Mouse (Mus musculus) c-Kit-positive CD71-negative TER-119-negative erythroid progenitor cells, embryonic 14.5 days (primary cell): ENCODE measurements around the gene Zfp362.

Experiments used
- DNase-seq: peaks from one replicate; pipeline ENCODE4 v3.0.0-alpha.2; 2013; ENCODE audit warnings: low read depth

Zfp362 gene

DNA sequence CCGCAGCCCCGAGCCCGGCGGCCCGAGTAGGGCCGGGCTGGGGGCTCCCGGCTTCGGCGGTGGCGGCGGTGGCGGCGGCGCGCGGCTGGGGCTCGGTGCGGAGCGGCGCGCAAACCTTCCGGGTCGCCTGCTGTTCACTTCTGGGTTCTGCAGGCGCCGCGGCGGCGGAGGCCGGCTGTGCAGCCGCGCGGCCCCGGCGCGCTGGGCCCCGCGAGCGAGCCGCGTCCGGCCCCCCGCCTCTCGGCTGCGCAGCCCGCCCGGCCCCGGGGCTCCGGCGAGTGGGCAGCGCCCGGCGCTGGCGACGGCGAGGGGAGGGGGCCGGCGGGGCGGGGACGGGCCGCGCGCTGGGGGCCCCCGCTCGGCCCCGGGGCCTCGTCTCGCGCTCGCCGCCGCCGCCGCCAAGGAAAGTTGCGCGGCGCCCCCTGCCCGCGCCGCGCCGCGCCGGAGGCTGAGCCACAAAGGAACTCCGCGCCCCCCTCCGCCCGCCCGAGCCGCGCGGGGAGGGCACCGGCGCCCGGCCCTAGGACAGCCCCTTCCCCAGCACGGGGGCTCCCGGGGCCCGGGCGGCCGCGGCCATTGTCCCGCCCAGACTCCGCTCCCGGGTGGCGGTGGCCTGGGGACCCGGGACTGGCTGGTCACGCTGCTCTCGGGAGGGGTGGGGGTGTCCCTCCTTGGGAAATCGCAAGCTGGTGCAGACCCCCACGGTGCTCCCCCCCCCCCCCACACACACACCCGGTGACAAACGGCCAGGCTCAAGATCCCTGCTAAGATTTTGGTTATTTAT, at the start of gene Zfp362:
Zfp362 (minus strand) TSS at position 3 of the 784 bp plus-strand sequence.
- DNase-seq, result no peak

DNA sequence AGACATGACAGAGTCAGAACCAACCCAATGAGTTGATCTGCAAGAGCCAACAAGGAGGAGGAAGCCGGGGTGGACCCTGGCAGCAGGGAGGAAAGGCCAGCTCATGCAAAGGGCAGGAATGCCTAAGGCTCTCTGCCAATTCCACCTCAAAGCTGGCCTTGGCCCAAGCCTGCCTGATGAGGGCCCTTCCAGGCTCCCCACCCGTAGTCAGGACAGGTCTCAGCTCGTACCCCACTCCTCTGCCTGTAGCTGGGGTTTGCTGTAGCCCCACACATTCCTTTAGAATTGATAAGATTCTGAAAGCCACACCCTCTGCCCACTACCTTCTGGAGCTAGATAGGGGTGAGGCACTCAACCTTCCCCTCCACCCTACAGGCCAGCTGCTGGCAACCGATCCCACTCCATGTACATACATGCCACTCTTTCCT, 49.8 kb upstream of the Zfp362 start:
- no peak for DNase-seq

DNA sequence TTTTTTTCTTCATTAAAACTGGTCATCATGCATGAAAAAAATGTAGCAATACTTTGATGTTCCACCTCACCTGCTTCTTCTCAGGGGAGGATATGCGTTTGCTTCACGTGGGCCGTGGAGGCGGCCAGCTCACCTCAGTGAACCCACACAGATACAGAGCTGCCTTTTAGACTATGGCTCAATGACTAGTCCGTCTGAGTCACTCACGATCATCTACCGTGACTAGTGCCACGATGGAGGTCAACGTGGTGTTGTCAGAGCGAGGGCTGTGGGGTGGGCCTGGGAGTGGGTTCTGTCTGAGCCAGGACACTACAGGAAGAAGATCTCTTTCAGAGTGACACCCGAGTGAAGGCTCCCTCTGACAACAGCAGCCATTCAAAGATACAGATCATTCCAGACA, 47.3 kb upstream of the Zfp362 start:
- no peak for DNase-seq

DNA sequence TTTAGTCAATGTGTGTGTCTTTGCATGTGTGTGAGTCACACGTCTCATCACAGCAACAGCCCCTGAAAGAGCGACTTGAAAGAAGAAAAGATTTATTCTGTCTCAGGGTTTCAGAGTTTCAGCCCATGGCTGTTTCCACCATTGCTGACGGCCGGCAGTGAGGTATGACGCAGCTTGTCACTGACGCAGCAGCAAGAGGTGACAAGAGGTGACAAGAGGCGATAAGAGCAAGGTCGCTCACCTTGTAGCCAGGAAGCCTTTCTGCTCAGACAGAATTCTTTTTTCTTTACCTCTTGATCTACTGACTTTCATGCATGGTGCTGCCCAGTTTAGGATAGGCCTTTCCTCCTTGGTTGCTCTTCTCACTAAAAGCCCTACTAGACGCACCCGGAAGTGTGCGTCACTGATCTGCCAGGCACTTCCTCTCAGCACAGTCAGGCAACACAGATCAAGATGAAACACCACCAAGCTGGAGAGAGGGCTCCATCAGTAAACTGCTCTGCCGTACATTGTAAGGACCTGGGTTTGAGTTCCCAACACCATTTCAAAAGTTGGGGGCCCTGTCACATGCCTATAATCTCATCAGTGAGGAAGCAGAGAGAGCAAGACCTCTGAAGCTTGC, 46.5 kb upstream of the Zfp362 start:
- DNase-seq, result no peak

DNA sequence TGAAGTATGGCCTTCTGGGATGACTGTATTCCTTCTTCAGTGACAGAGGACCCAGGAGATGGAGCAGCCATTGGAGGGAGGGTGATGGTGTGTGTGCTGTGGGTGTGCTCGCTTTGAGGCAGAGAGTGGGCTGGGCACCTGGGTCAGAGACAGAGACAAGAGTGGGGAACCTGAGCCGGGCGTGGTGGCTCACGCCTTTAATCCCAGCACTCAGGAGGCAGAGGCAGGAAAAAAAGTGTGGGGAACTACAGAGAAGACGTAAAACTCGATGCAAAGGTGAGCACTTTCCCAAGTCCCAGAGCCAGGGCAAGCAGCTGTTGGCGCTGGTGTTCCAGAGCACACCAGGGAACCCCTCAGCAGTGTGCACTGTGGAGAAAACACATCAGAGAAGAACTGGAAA, 43.8 kb upstream of the Zfp362 start:
- no peak for DNase-seq

DNA sequence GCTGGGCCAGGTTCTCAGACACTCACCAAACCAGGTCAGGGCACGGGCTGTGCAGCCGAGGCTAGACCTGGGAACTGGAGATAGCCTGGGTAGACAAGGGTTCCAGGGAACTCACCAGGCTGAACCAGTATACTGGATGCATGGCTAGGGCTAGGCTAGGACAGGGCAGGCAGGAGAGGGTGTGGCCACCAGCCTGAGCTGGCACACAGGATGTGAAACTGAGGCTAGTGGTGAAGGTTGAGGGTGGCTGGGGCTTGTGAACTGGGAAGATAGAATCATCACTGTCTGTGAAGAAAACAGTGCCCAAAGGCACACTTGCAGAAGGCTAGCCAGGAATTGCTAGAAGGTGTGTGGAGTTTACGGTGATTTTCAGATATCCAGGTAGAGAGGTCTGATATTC, 43.1 kb upstream of the Zfp362 start:
- DNase-seq, result no peak

DNA sequence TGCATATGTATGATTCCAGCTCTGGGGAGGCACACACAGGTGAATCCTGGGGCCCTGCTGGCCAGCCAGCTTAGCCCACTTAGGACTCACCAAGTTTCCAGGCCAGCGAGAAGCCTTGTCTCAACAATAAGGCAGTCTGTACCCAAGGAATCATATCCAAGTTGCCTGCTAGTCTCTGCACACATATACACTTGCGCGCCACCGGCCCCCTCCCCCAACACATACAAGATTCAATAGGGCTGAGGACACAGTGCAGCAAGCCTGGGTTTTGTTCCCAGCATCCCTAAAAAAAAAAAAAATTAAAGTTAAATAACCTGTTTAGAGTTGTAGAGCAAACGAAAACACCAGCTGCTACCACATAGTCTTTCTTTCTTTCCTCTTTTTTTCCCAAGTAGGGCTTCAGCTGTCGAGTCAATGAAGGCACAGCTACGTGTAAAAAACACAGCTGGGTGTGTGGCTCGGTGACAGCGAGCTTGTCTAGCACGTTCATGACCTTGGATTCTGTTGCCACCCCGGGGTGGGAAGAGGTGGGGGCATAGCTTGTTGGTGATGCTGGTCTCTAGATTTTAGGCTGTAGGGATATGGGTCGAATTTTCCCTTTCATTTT, 39.6 kb upstream of the Zfp362 start:
- no peak for DNase-seq

DNA sequence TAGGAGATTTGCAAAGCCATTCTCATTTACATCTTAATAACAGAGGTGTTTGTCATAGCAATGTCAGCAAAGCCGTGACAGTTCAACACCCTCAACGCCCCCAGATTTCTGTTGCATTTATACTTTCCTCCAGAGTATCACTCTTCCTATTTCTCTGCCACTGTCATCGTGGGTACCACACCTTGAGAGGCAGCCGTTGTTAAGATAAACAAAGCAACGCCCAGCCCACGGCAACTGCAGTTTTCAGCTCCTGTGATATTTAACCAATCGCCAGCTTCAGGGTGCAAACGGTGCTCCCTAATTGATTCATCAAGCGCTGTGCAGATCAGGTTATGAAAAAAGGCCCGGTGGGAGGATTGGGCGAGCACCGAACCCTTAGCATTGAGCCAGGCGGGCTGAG, 38.7 kb upstream of the Zfp362 start:
- no peak for DNase-seq

DNA sequence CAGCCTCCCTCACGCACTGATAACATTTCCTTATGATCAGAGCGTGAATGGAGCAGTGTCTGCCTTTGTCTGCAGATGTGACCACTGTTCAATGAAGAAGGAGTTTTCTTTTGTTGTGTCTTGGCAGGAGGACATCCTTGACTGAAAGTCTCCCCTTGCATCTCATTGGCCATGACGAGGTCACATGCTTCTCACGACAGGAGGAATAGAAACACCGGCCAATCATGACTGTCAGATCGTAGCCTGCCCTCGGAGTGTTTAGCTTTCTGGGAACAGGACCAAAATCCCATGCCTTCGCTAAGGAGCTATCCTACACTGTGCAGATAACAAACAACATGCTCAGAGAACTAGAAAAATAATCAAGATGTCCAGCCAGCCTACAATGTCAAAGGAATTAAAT, 35.4 kb upstream of the Zfp362 start:
- no peak for DNase-seq

DNA sequence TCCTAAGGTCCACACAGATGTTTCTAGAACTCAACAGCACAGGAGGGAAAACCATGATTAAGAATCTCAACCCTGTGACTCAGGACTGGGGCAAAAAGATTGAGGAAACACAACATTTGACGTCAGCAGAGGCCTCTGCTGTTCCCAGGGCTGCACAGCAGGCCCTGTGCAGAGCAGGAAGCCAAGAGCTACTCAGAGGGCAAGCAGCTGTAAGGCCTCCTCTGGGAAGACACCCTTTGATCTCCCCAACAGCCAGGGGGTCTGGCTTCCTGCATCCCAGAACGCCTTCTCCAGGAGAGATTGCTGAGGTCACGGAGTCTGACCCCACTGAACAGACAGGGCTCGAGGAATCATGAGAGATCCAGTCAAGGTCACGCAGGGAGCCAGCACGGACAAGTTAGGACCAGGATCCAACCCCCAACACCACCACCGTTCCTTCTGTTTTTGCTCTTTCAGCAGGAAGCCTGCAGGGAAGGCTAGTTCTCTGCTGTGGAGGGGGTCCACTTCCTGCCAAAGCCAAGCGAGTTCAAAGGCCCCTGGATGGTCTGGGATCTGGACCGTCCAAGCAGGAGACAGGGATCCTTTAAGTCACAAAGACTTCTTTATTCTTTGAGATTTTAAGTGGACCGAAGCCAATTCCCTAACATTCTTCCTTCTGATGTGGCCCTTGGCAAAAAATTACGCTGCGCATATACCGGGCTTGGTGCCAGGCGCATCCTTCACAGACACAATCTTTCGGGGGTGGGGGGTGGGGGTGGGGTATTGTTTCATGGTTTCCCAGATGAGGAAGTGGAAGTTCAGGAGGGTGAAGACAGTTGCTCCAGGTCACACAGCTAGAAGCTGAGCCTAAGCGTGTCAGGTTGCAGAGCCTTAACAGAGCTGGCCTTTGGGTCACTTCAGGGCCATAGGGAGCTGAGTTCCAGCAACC, 34.2 kb upstream of the Zfp362 start:
- peak; percentile 28 for DNase-seq

DNA sequence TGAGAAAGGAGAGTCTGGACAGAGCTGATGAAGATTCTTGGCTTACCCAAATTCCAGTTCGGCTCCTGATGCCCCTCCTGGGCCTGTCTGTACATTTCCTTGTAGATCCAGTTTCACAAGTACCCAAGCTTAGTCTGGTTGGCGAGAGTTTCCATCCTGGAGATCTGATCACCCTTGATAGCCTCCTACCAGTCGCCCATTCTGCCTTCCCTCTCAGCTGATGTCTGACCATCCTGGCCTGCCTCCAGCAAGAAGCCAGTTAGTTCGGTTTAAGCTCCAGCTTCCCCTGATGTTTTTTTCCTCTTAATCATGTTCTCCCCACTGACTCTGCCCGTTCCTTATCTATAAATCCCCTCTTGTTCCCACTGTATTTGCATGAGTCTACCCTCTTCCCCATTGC, 32.4 kb upstream of the Zfp362 start:
- DNase-seq, result no peak

DNA sequence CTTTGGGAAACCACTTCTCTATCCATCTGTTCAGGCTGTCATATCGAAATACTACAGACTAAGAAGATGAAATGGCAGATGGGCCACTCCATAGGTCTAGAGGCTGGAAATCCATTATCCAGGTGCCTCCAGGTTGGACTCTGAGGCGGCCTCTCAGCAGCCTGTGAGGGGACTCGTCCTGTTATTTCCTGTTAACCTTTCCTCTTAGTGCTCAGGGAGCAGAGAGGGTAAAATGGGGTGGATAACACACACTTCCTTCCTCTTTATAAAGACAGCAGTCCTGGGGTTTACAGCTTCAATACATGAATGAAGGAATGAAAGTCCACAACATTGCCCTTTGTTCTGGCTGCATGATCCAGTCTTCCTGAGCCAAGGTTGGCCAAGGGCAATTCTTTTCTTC, 18.3 kb upstream of the Zfp362 start:
- no peak for DNase-seq

DNA sequence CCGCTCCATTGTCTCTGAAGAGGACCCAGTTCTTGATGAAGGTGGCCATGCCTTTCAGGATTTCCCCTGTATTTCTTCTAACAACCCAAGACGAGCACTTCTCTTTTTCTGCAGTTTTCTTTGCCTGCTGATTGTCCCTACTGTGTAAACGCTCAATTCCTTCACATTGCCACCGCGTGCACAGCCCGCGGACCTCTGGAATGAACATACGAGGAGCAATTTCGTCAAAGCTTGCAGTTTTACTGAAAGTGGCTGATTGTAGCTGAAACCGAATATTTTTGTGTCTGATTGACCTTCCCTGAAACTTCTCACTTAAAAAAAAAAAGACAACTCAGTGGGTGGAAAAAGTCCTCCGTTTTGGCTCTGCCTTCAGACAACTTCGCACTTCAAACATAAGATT, 14.7 kb upstream of the Zfp362 start:
- DNase-seq, result no peak

DNA sequence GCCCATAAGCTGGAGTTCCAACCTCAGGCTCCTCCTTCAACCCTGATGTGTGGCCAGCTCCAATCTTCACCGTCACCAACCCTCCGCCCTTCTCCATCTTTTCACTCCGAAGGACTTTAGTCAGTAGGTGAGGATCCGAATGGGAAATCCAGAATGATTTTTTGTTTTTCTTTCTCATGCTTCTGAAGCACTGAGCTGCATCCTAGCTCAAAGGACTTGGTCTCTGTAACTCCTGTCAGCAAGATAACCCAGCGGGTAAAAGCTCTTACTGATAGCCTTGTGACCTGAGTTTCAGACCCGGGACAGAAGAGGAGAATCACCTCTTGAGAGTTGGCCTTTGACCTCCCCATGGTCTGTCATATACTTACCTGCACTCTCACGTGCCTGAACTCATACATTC, 11.2 kb upstream of the Zfp362 start:
- DNase-seq, result no peak

DNA sequence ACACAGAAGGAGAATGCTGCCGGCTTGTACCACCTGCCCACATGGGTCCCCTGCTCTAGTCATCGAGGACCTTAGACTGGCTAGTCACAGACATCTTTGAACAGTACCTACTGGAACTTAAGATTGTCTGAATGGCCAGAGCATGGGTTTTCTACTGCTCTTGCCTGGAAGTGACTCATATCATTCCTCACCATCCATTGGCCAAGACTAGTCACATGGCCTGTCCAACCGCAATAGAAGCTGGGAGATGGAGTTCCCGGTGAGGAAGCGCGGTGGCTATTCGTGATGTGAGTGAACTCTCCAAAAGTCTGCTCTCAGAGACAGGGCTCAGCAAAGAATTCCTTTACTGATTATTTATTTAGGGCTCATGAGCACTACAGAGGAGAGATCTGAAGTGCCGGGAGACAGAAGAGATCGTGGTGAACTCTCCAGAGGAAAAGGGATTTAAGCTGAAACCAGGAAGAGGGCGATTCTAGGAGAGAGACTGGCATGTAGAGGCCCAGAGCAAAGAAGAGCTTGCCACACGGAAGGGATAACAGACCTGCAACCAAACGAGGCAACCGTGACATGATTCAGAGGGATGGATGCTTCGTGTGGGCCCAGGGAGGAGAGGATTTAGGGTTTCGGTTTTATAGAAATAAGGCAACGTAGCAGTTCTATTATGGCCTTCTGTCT, 5.7 kb upstream of the Zfp362 start:
- DNase-seq, result peak; percentile 76

DNA sequence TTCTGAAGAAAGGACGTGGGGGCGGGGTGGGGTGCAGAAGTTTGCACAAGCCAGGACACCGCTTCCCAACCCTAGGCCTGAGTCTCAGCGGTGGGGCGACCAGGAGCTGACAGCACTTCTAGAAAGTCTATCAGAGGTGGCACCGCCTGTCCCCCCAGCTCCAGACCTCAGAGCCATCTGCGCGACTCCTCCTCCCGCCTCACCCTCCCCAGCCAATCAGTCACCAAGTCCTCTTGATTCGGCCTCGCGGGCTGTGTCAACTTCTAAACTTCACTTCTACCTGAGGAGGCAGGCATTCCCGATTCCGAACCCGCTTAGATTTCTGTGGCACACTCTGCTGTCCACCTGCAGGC, 958 bp upstream of the Zfp362 start:
- peak; percentile 50 for DNase-seq

DNA sequence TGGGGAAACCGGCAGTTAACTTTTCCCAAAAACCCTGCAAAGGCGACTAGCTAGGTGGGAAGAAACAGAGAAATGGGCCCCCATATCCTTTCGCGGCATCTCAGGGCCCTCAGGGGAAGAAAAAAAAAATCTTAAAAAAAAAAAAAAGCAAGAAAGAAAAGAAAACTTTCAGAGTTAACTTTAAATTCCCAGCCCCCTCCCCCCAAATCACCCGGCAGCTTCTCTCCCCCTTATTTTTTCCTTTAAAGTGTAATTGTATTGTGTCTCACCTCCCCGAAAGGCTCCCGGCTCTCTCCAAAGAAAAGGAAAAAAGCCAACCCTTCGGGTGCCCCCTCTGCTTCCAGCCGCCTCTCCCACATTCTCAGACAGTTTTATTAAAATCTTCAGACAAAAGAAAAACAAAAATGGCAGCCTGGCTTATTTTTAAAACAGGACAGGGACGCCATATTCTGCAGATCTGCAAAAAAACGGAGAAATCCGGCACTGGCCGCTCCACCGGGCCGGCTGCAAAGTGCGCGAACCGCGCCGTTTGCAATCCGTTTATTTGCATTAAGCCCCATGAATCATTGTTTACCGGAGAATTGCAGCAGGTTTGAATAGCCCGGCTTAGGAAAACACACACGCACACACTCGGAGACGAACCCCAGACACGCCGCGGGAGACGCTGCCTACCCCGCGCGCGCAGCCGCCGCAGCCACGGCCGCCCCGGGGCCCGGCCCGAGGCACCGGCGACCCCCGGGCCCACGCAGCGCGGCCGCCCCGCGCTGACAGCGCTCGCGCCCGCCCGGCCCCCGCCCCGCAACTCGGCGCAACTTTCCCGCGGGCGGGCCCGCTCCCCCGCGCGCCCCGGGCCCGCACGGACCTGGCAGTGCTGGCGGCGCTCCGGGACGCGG, 449 bp downstream of the Zfp362 start:
- no peak for DNase-seq

DNA sequence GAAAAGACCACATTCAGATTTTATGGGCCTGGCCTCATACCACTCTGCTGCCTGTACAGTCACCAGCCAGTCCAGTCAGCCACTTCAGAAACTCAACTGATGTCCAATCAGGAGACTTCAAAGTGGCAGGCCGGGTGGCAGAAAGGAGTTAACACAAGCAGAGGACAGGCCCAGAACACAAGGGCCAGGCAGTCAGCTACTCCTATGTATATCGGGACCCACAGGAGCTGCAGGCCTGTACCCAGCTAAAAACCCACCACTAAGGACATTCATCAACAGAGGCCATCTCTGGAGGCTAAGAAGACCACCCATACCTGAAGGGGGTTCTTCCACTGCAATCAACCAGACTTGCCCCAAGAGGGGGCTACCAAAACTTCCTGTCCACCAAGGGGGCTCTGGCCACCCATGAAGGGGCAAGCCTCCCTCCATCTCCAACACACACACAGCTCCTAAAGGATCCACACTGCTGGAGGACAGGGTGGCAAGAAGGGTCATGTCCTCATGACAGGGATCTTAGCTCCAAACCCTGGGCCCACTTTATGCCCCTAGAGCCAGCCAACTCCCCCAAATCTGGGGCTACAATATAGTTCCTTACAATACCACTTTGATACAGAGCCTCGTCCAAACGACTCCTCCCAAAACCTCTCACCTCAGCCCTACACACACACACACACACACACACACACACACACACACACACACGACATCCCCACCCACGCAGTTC, 1.3 kb downstream of the Zfp362 start:
- no peak for DNase-seq

DNA sequence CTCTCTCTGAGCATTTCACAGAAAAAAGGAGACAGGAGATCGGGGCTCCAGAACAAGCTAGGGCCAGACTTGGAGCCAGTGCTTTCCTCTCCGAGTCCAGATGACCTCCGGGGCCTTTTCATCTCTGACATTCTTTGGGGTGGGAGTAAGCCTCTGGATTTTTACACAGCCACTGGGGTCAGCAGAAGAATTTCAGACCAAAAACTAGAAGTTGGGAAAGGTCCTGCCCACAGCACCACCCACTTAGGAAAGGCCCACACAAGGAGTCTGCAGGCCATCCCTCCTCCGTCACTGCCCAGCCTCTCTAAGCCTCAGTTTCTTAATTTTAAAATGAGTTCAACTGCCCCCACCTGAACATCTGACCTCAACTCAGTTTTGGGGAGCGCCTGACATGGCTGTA, 2.3 kb downstream of the Zfp362 start:
- no peak for DNase-seq
